Mouse (Mus musculus) forebrain, postnatal 0 days (tissue): ENCODE data around the gene Zfp174. TPM values are rescaled to one million over a fixed set of nuclear protein-coding genes. Genes with fewer than 3 reads are reported as not detected.

Experiments
- ATAC-seq: fragments of 200-750 bp; cut with Nextera tagmentation; 2 replicates; pipeline ENCODE4 v1.8.0; 2017; ENCODE audit warnings: mild to moderate bottlenecking, moderate library complexity
- DNase-seq: peaks from one replicate; pipeline ENCODE4 v3.0.0-alpha.2; 2015
- H3K27ac ChIP-seq: fragments of 300-500 bp; sonication (generic); 2 replicates; pipeline ENCODE4 v1.5.1; 2014; ENCODE audit warnings: low read depth, mild to moderate bottlenecking, antibody characterized with exemption, low read length, moderate library complexity, mixed read lengths
- H3K27me3 ChIP-seq: fragments of 300-500 bp; sonication (generic); 2 replicates; pipeline ENCODE4 v1.6.1; 2014; ENCODE audit warnings: mild to moderate bottlenecking, low read length, mixed read lengths; ENCODE audit not compliant: insufficient read depth
- H3K36me3 ChIP-seq: fragments of 300-500 bp; sonication (generic); 2 replicates; pipeline ENCODE4 v1.6.1; 2014; ENCODE audit warnings: mild to moderate bottlenecking, moderate library complexity; ENCODE audit not compliant: insufficient read depth
- H3K4me1 ChIP-seq: fragments of 300-500 bp; sonication (generic); 2 replicates; pipeline ENCODE4 v1.6.1; 2014; ENCODE audit warnings: antibody characterized with exemption; ENCODE audit not compliant: insufficient read depth
- H3K4me2 ChIP-seq: fragments of 300-500 bp; sonication (generic); 2 replicates; pipeline ENCODE4 v1.6.1; 2014; ENCODE audit warnings: low read depth, mild to moderate bottlenecking, moderate library complexity
- H3K4me3 ChIP-seq: fragments of 300-500 bp; sonication (generic); 2 replicates; pipeline ENCODE4 v1.5.1; 2014; ENCODE audit warnings: low read depth, low read length, mixed read lengths
- H3K9ac ChIP-seq: fragments of 300-500 bp; sonication (generic); 2 replicates; pipeline ENCODE4 v1.6.1; 2014; ENCODE audit warnings: mild to moderate bottlenecking
- H3K9me3 ChIP-seq: fragments of 300-500 bp; sonication (generic); 2 replicates; pipeline ENCODE4 v1.6.1; 2016; ENCODE audit warnings: low read length
- CTCF ChIP-seq: sonication (generic); IDR thresholded peaks from 2 replicates; pipeline ENCODE4 v1.5.1; 2016; ENCODE audit warnings: antibody characterized with exemption, control low read depth, low read depth
- WGBS: fragments of 180-500 bp; shearing (Covaris S2); extraction: QIAGEN DNeasy Blood & Tissue Kit; methylation state at CpG from one replicate; pipeline ENCODE4 v1.1.7; 2014; 5-methylcytosine and 5-hydroxymethylcytosine counted together
- polyA plus RNA-seq: library from polyadenylated mRNA; unstranded; fragments of >200 nt; fragmentation: Nextera tagmentation; extraction: Ambion mirVana; gene quantifications from 2 replicates; pipeline ENCODE4 v1.2.1, GENCODE M21; 2015
- total RNA-seq: library from RNA; depleted of rRNA; stranded (reverse); fragments of >200 nt; gene quantifications from 2 replicates; pipeline ENCODE4 v1.2.3, GENCODE M21; 2014; rRNA removed

The Zfp174 gene
- total and polyA plus RNA-seq, 2 experiments from 2014 or later = 1.9 to 3.9 TPM

DNA sequence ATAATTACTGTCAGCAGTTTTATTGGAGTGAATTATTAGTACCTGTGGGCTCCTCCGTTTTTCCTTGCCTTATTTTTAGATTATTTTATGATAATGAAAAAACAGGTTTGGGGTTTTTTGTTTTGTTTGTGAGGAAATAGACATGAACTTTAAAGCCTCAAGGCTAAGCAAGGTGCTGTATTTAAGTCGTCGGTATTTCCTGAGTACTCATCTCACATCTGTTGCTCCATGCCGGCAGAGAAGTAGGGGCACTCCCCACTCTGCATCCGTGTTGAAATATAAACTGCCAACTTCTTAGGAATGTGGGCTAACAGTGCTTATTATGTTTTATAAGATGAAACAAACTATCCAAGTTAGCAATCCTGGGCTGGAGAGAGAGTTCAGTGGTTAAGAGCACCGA is 49.0 kb downstream of the Zfp174 start:
- peaks cover 49% of the 10 kb centered on the region for H3K36me3 ChIP-seq
- H3K27me3 ChIP-seq = no peaks in the 10 kb centered on the region
- H3K4me3 ChIP-seq = no peak overlapping the region
- WGBS = 90% methylated on average over 6 of the region's 6 CpGs
- no peak for DNase-seq
- TF ChIP-seq CTCF = no peak
- no peak overlapping the region for H3K4me2 ChIP-seq
- H3K27ac ChIP-seq = no peak overlapping the region
- no peaks in the 10 kb centered on the region for H3K9me3 ChIP-seq
- H3K4me1 ChIP-seq = no peaks in the 10 kb centered on the region
- H3K9ac ChIP-seq = no peak overlapping the region
- no peak for ATAC-seq

DNA sequence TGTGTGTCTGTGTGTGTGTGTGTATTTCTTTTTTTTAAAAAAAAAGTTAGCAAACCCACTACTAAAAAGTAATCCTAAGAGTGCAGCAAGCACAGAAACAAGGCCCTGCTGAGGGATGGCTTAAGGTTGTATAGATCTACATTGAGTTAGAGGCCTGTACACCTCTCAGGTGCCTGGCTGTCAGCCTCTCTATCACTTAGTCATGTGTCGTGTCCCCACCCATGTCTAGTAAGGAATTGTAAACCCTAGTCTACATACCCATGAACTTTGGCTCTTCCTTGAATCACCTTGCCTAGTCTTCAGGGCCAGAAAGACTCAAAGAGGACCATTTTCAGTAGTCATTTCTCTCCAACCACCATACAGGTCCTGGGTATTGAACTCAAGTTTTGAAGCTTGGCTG is 49.5 kb downstream of the Zfp174 start:
- Histone ChIP-seq H3K27ac (no peak overlapping the region), H3K4me3 (no peak overlapping the region), H3K9me3 (no peaks in the 10 kb centered on the region), H3K4me1 (no peaks in the 10 kb centered on the region), H3K27me3 (no peaks in the 10 kb centered on the region), H3K36me3 (peaks cover 55% of the 10 kb centered on the region), H3K4me2 (no peak overlapping the region), H3K9ac (no peak overlapping the region)
- DNase-seq = no peak
- no peak for ATAC-seq
- 77% methylated on average over 1 of the region's 1 CpGs for WGBS
- TF ChIP-seq CTCF = no peak

DNA sequence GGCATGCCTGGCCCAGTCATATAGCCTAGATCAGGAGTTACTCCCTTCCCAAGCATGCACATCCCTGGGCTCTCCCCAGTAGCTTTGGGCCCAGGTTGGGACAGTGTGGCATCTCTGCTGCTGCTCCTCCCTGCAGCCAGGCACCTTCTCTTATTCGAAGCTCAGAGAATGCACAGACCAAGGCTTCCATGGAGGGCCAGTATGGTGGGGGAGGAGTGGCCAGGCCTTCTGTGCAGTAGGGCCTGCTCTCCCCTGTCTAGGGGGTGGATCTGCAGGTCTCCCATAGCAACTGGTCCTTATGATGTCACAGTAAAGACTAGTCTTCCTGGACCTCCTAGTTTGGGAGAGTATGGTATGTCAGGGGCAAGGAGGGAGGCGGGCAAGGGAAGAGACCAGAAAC is 60.4 kb downstream of the Zfp174 start:
- WGBS = 66% methylated on average over 2 of the region's 2 CpGs
- Histone ChIP-seq H3K4me2 (0 out of 2 replicates have a peak overlapping the region, but pooled peaks have one; percentile 81), H3K4me3 (no peak overlapping the region), H3K27me3 (no peaks in the 10 kb centered on the region), H3K27ac (no peak overlapping the region), H3K36me3 (peaks cover 40% of the 10 kb centered on the region), H3K9me3 (no peaks in the 10 kb centered on the region), H3K4me1 (peaks cover 7% of the 10 kb centered on the region; the same call in 1 of the 2 replicates), H3K9ac (no peak overlapping the region)
- DNase-seq = no peak
- no peak for TF ChIP-seq CTCF
- no peak for ATAC-seq

Other genes starting within 250 kb of the Zfp174 start
- not detected in 2 replicates for gene Mefv, start 129.2 kb upstream of the Zfp174 start, total RNA-seq
- gene Mefv, start 129.2 kb upstream of the Zfp174 start, polyA plus RNA-seq = not detected in 2 replicates
- gene Zfp263, start 103.2 kb upstream of the Zfp174 start, total RNA-seq = 36.4 and 37.1 TPM in 2 replicates
- 25.1 and 36.4 TPM in 2 replicates for gene Zfp263, start 103.2 kb upstream of the Zfp174 start, polyA plus RNA-seq
- gene Olfr15, start 16.4 kb upstream of the Zfp174 start, total RNA-seq = not detected in 2 replicates
- not detected in 2 replicates for gene Olfr15, start 16.4 kb upstream of the Zfp174 start, polyA plus RNA-seq
- gene Naa60, start 25.1 kb downstream of the Zfp174 start, total RNA-seq = 61.6 and 81.1 TPM in 2 replicates
- 86.1 and 97.1 TPM in 2 replicates for gene Naa60, start 25.1 kb downstream of the Zfp174 start, polyA plus RNA-seq
- gene Zfp597, start 37.3 kb downstream of the Zfp174 start, total RNA-seq = 38.2 and 54.8 TPM in 2 replicates
- gene Zfp597, start 37.3 kb downstream of the Zfp174 start, polyA plus RNA-seq = 6.5 and 10.4 TPM in 2 replicates
- 5.6 and 10.3 TPM in 2 replicates for gene Gm20695, start 37.4 kb downstream of the Zfp174 start, total RNA-seq
- 0.87 and 2.4 TPM in 2 replicates for gene Gm20695, start 37.4 kb downstream of the Zfp174 start, polyA plus RNA-seq
- gene 1700037C18Rik, start 61.4 kb downstream of the Zfp174 start, total RNA-seq = 5.5 and 10.3 TPM in 2 replicates
- gene 1700037C18Rik, start 61.4 kb downstream of the Zfp174 start, polyA plus RNA-seq = 12.2 and 13.6 TPM in 2 replicates
- 36.9 and 52.6 TPM in 2 replicates for gene Cluap1, start 61.5 kb downstream of the Zfp174 start, total RNA-seq
- 45.2 and 48.1 TPM in 2 replicates for gene Cluap1, start 61.5 kb downstream of the Zfp174 start, polyA plus RNA-seq
- 0.76 and 0.77 TPM in 2 replicates for gene Nlrc3, start 129.4 kb downstream of the Zfp174 start, total RNA-seq
- 0.28 and 0.62 TPM in 2 replicates for gene Nlrc3, start 129.4 kb downstream of the Zfp174 start, polyA plus RNA-seq
- 46.0 and 50.7 TPM in 2 replicates for gene Slx4, start 156.5 kb downstream of the Zfp174 start, total RNA-seq
- 11.8 and 17.7 TPM in 2 replicates for gene Slx4, start 156.5 kb downstream of the Zfp174 start, polyA plus RNA-seq
- not detected in 2 replicates for gene Dnase1, start 189.7 kb downstream of the Zfp174 start, total RNA-seq
- gene Dnase1, start 189.7 kb downstream of the Zfp174 start, polyA plus RNA-seq = 1.3 and 3.1 TPM in 2 replicates
- 41.7 and 43.3 TPM in 2 replicates for gene Trap1, start 230.6 kb downstream of the Zfp174 start, total RNA-seq
- gene Trap1, start 230.6 kb downstream of the Zfp174 start, polyA plus RNA-seq = 43.3 and 43.5 TPM in 2 replicates